In the genomic region with DNA sequence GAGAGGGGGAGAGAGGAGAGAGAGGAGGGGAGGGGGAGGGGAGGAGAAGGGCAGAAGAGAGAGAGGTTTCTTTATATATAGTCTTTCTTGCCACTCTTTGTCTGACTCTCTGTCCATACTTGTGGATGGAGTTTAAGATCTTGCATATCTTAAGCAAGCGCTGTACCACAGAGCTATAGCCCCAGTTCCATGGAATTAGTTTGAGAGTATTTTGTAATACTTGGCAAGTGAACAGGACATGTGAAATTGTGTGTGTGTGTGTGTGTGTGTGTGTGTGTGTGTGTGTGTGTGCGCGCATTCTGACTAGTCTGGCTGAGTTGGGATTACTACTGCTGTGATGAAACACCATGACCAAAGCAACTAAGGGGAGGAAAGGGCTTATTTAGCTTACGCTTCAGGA, we compare ENCODE assay signal across 26 mouse cellular contexts.
"Had no signal": no experiment of that assay in that cellular context is flagged by ENCODE, and none has a peak within 500 bp of the region (broad histone marks: within the 10 kb centered on the region; RNA-seq: fewer than 3 reads in every experiment).

No protein-coding gene starts in this region.

- H3K4me1 ChIP-seq: megakaryocyte, embryonic 14.5 days; stomach, embryonic 15.5 days had no signal

- H3K4me3 ChIP-seq: intestine, embryonic 15.5 days; kidney, embryonic 15.5 days; left cerebral cortex, adult 2 months; limb, embryonic 12.5 days; limb, embryonic 15.5 days; lung, embryonic 15.5 days; megakaryocyte, embryonic 14.5 days; midbrain, embryonic 10.5 days; midbrain, embryonic 13.5 days; myocyte; neural tube, embryonic 13.5 days; stomach, embryonic 15.5 days had no signal

- H3K27me3 ChIP-seq: intestine, embryonic 15.5 days; limb, embryonic 15.5 days; lung, embryonic 15.5 days; stomach, embryonic 15.5 days had no signal

- ATAC-seq: intestine, embryonic 15.5 days; midbrain, embryonic 13.5 days; midbrain, embryonic 16.5 days had no signal

- H3K4me2 ChIP-seq: intestine, embryonic 15.5 days; kidney, embryonic 15.5 days; limb, embryonic 12.5 days; limb, embryonic 15.5 days; lung, embryonic 15.5 days; midbrain, embryonic 13.5 days; neural tube, embryonic 13.5 days; stomach, embryonic 15.5 days had no signal

- H3K9ac ChIP-seq: intestine, embryonic 15.5 days; kidney, embryonic 15.5 days; limb, embryonic 12.5 days; limb, embryonic 15.5 days; liver, embryonic 14.5 days; lung, embryonic 15.5 days; midbrain, embryonic 13.5 days; neural tube, embryonic 13.5 days; stomach, embryonic 15.5 days had no signal

- H3K36me3 ChIP-seq: intestine, embryonic 15.5 days; kidney, embryonic 15.5 days; limb, embryonic 12.5 days; limb, embryonic 15.5 days; lung, embryonic 15.5 days; midbrain, embryonic 13.5 days; neural tube, embryonic 13.5 days; stomach, embryonic 15.5 days had no signal

- DNase-seq: kidney, adult 11 months; kidney, adult 8-10 months; kidney, postnatal 10 days; kidney, postnatal 36 days; layer of hippocampus, postnatal 36 days; left cerebral cortex, postnatal 4 days; lung, adult 18-20 months; retina, postnatal 1 day; right cerebral cortex, postnatal 25 days; spleen, adult 18-20 months; thymus, adult 2 months; thymus, postnatal 25 days had no signal

- H3K9me3 ChIP-seq: intestine, embryonic 15.5 days; lung, embryonic 15.5 days; midbrain, embryonic 13.5 days; neural tube, embryonic 13.5 days; stomach, embryonic 15.5 days had no signal

- H3K27ac ChIP-seq: intestine, embryonic 15.5 days; kidney, embryonic 15.5 days; left cerebral cortex, adult 2 months; limb, embryonic 12.5 days; limb, embryonic 15.5 days; liver, embryonic 14.5 days; lung, embryonic 15.5 days; midbrain, embryonic 10.5 days; midbrain, embryonic 13.5 days; neural tube, embryonic 13.5 days; stomach, embryonic 15.5 days had no signal
